Mouse (Mus musculus) MN1 (cell line): ENCODE measurements at regions not wholly inside any gene's neighbourhood (a gene's known extent, or its start where the extent isn't known, plus 50 kb on each side); places are given as distances from the start of the nearest gene placed in this dataset.

Experiments used
- DNase-seq: peaks from one replicate; pipeline ENCODE4 v3.0.0-alpha.2; 2016; ENCODE audit warnings: low spot score

DNA sequence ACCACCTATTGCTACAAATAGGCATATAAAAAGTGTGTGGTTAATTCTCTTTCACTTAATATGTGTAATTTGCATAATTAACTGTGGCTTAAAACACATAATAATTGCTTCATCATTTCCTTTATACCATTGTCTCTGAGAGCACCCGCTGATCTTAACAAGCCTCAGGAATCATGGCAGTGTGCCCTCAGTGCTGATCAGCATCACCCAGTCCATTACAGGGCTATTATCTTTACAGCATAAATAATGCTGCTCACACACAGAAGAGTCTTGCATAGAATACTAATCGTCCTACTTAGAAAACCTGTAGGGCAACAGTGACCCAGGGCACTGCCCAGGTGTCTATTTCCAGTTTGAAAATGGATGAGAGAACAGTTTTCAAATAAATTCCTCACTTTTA, 102.4 kb downstream of the Gm597 start:
- no peak for DNase-seq

DNA sequence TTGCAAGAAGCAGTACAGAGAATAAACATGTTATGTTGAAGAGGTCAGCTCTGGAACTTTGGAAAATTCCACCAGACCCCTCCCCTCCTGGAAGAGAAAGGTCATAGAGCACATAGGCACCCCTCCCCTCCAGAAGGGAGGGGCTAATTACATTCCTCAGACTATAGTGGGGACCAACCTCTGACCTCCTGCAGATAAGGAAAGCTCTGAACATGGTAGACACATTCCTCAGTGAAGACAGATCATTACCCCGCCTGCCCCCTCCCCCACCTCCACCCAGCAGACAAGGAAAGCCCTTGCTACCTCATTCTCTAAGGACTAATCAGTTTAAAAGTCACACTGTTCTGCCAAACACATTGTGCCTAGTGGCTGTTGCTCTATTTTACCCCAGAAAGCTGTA, 104.7 kb downstream of the Gm597 start:
- no peak for DNase-seq

DNA sequence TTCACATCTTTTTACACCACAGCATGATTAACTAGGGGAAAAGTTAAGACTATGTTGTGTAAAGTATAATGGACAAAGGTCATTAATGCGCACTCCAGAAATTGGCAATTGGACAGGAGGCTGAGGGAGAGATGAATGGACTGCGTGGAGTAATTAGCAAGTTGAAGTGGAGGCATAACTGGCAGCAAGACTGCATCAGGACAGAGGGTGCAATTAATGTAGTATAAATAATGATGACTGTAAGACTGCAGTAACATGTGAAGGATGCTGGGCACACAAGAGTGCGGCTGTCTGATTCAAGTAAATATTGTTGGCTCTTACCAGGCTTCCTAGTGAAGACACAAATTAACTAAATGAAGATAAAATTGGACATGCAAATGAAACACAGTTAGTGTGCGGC, 139.2 kb downstream of the Gm597 start:
- DNase-seq: no peak

DNA sequence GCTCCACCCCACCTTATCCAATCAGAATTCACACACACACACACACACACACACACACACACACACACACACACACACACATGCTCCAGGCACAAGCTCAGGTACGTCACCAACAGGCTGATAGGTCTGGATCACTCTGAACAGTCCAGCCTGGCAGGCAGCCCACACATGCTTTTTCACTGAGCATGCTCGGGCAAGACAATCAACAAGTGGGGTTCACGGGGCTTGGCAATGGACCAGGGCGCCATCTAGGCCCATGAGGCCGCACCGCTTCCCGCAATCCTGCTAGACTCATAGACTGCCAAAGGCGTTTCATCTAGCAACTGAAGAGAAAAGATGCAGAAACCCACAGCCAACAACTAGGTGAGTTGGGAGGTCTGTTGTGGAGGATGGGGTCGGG, 157.3 kb downstream of the Gm597 start:
- DNase-seq: no peak

DNA sequence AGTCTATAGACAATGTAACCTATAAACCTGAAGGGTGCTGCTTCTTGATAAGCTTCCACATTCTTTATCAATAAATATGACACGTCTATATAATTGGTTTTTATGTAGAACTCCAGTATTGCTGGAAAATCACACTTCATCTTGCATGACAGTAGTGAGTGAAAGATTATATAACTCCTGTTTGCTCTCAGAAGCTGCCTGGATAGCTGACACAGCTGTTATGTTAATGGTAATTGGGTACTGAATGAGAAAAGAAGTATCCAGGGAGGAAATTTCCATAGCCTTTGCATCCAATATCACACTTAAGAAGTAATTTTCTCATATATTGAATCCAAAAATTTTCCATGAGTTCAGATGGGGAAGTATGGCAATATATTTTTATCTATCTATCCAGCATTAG, 177.7 kb downstream of the Gm597 start:
- no peak for DNase-seq

DNA sequence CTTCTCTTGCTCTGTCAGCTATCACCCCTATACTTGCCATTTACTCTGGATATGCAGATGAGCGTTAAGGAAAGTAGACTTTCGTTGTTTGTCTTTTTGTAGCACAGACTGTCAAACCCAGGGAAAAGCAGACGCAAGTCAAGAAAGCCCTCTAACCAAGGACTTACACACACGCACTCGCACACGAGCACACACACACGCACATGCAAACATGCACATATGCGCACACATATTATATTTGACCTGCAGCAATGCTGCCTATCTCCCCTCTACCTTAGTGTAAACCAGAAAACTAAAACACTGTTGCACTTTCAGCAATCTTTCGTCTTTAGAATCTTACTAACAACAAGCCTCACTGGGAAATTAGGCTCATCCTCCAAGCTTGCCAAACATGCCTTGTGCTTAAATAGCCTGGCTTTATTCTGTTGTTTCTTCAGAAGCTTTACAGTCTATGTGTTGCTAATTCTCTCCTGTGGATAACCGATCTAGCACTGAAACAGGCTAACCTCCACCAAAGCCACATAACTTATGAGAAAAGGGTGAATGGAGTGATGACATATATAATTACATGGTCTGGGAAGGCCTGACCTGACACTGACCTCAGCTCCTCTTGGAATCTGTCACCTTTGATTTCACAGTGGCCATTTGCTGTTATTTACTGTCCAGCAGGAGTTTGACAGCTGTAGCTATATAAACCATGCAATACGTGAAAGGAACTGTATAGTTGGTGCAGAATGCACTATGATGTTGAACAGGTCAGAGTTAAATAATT, 214.5 kb downstream of the Gm597 start:
- DNase-seq: peak; percentile 34

DNA sequence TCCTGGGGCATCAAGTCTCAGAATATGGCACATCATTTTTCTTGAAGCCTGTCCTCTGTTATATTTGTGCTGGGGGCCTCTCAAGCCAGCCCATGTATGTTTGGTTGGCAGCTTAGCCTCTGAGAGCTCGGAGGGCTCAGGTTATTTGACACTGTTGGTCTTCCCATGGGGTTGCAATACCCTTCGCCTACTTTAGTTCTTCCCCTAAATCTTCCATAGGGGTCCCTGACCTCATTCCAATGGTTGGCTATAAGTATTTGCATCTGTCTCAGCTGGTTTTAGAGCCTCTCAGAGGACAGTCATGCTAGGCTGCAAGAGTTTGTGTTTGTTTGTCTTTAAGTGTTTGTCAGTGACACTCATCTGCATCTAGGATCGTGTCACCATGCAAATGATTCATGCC, 216.2 kb downstream of the Gm597 start:
- DNase-seq: no peak
